Mouse (Mus musculus) embryonic facial prominence, embryonic 14.5 days (tissue): ENCODE measurements around the gene Abcc2. TPM values are rescaled to one million over a fixed set of nuclear protein-coding genes. Genes with fewer than 3 reads are reported as not detected.

ENCODE experiments used
- ATAC-seq: fragments of 200-750 bp; cut with Nextera tagmentation; 2 replicates; pipeline ENCODE4 v1.8.0; 2017; ENCODE audit warnings: low read depth, moderate number of reproducible peaks, moderate TSS enrichment
- DNase-seq: peaks from one replicate; pipeline ENCODE4 v3.0.0-alpha.2; 2015; ENCODE audit warnings: low spot score
- H3K27ac ChIP-seq: fragments of 300-500 bp; sonication (generic); replicated peaks from 2 replicates; pipeline ENCODE4 v1.5.1; 2014; ENCODE audit warnings: low read depth, mild to moderate bottlenecking, low read length, moderate library complexity
- H3K27me3 ChIP-seq: fragments of 300-500 bp; sonication (generic); replicated peaks from 2 replicates; pipeline ENCODE4 v1.6.1; 2014; ENCODE audit warnings: low read length; ENCODE audit not compliant: control insufficient read depth, insufficient read depth
- H3K36me3 ChIP-seq: fragments of 300-500 bp; sonication (generic); 2 replicates; pipeline ENCODE4 v1.6.1; 2014; ENCODE audit warnings: low read length, mixed read lengths; ENCODE audit not compliant: control insufficient read depth, insufficient read depth
- H3K4me1 ChIP-seq: fragments of 300-500 bp; sonication (generic); 2 replicates; pipeline ENCODE4 v1.6.1; 2014; ENCODE audit warnings: antibody characterized with exemption, low read length; ENCODE audit not compliant: control insufficient read depth, insufficient read depth
- H3K4me2 ChIP-seq: fragments of 300-500 bp; sonication (generic); 2 replicates; pipeline ENCODE4 v1.6.1; 2014; ENCODE audit warnings: low read depth, mild to moderate bottlenecking, low read length, moderate library complexity, mixed read lengths
- H3K4me3 ChIP-seq: fragments of 300-500 bp; sonication (generic); 2 replicates; pipeline ENCODE4 v1.5.1; 2014; ENCODE audit warnings: low read depth, mild to moderate bottlenecking, low read length
- H3K9ac ChIP-seq: fragments of 300-500 bp; sonication (generic); 2 replicates; pipeline ENCODE4 v1.6.1; 2014; ENCODE audit warnings: low read depth, mild to moderate bottlenecking, low read length, moderate library complexity, mixed read lengths
- H3K9me3 ChIP-seq: fragments of 300-500 bp; sonication (generic); 2 replicates; pipeline ENCODE4 v1.6.1; 2016; ENCODE audit warnings: low read length; ENCODE audit not compliant: control insufficient read depth
- WGBS: fragments of 180-500 bp; shearing (Covaris S2); extraction: QIAGEN DNeasy Blood & Tissue Kit; methylation state at CpG from one replicate; pipeline ENCODE4 v1.1.7; 2014; 5-methylcytosine and 5-hydroxymethylcytosine counted together
- polyA plus RNA-seq: library from polyadenylated mRNA; unstranded; fragments of >200 nt; fragmentation: Nextera tagmentation; extraction: Ambion mirVana; gene quantifications from 2 replicates; pipeline ENCODE4 v1.2.1, GENCODE M21; 2014

Abcc2 gene
- polyA plus RNA-seq, 1 experiment from 2014 or later, result 0.07 TPM

DNA sequence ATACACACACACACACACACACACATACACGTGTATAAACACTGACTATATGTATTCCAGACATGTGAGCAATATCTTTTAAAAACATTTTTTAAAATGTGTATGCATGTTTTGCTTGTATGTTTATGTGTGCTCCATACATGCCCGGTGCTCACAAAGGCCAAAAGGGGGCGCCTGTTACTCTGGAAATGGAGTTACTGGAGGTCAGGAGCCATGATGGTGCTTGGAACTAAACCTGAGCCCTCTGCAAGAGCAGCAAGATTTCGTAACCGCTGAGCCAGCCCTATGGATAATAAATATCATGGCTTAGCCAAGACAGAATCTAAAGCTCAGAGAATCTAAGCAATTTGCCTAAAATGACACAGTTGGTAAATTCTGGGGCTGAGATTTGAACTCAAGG lies 105.2 kb downstream of the Abcc2 start:
- Histone ChIP-seq H3K9ac (0 out of 2 replicates have a peak overlapping the region, but pooled peaks have one; percentile 15), H3K4me2 (no peak overlapping the region), H3K27me3 (no peaks in the 10 kb centered on the region), H3K9me3 (no peaks in the 10 kb centered on the region), H3K4me3 (no peak overlapping the region), H3K4me1 (peaks cover 13% of the 10 kb centered on the region; the same call in 1 of the 2 replicates), H3K27ac (no peak overlapping the region), H3K36me3 (no peaks in the 10 kb centered on the region)
- DNase-seq (no peak), ATAC-seq (no peak)
- 83% methylated on average over 5 of the region's 5 CpGs for WGBS

DNA sequence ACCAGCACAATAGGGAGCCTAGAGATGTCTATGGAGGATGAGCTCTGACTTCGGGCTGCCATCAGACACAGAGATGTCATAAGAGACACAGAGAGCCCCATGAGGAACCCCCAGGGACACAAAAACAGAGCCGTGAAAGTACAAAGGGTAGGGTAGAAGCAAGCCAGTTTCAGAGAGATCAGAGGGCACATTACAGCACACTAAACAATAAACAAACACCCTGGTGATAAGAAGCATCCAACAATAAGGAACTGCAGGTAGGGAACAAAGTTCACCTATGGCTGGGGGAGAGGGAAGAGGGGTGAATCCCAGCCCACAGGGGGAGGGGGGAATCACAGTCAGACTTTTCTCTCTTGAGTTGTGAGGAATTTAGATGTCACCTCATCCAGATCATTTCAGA lies 105.7 kb downstream of the Abcc2 start:
- H3K4me3 ChIP-seq, result no peak overlapping the region; the same call in 1 of the 2 replicates
- peaks cover 13% of the 10 kb centered on the region; the same call in 1 of the 2 replicates for H3K4me1 ChIP-seq
- no peak overlapping the region for H3K9ac ChIP-seq
- no peak for ATAC-seq
- 70% methylated on average over 2 of the region's 2 CpGs for WGBS
- H3K4me2 ChIP-seq, result peak overlapping the region; percentile 36
- H3K36me3 ChIP-seq, result no peaks in the 10 kb centered on the region
- H3K27me3 ChIP-seq, result no peaks in the 10 kb centered on the region
- no peak for DNase-seq
- H3K27ac ChIP-seq, result no peak overlapping the region
- H3K9me3 ChIP-seq, result no peaks in the 10 kb centered on the region

Other genes starting within 250 kb of the Abcc2 start
- 2.0 and 2.4 TPM in 2 replicates for gene Nkx2-3, start 169.9 kb upstream of the Abcc2 start, polyA plus RNA-seq
- 12.1 and 14.2 TPM in 2 replicates for gene Slc25a28, start 107.3 kb upstream of the Abcc2 start, polyA plus RNA-seq
- 10.9 and 12.3 TPM in 2 replicates for gene Entpd7, start 92.5 kb upstream of the Abcc2 start, polyA plus RNA-seq
- 9.9 and 14.1 TPM in 2 replicates for gene Cutc, start 29.2 kb upstream of the Abcc2 start, polyA plus RNA-seq
- 7.0 and 8.3 TPM in 2 replicates for gene Cox15, start 29.2 kb upstream of the Abcc2 start, polyA plus RNA-seq
- 15.3 and 18.8 TPM in 2 replicates for gene Dnmbp, start 158.0 kb downstream of the Abcc2 start, polyA plus RNA-seq
- 0.22 and 0.33 TPM in 2 replicates for gene Cpn1, start 204.4 kb downstream of the Abcc2 start, polyA plus RNA-seq
- gene Cyp2c23, start 247.0 kb downstream of the Abcc2 start, polyA plus RNA-seq, result not detected in 2 replicates